Mouse (Mus musculus) E14TG2a.4 (cell line): ENCODE measurements around the gene Tmem135.

ENCODE experiments used
- H3K27me3 ChIP-seq: 2 replicates; pipeline ENCODE4 v1.6.1; 2014; ENCODE audit warnings: low read length, control low read depth; ENCODE audit not compliant: insufficient read depth
- H3K36me3 ChIP-seq: 2 replicates; pipeline ENCODE4 v1.6.1; 2014; ENCODE audit warnings: low read length, control low read depth; ENCODE audit not compliant: insufficient read depth
- H3K4me1 ChIP-seq: replicated peaks from 2 replicates; pipeline ENCODE4 v1.6.1; 2014; ENCODE audit warnings: low read depth, low read length, control low read depth
- H3K4me3 ChIP-seq: replicated peaks from 2 replicates; pipeline ENCODE4 v1.5.1; 2014; ENCODE audit warnings: mild to moderate bottlenecking, low read length
- H3K9me3 ChIP-seq: 2 replicates; pipeline ENCODE4 v1.6.1; 2014; ENCODE audit warnings: low read length, control low read depth
- CTCF ChIP-seq: conservative IDR thresholded peaks from 2 replicates; pipeline ENCODE4 v1.5.1; 2014; ENCODE audit warnings: low read length
- NANOG ChIP-seq: IDR thresholded peaks from 2 replicates; pipeline ENCODE4 v1.6.1; 2014; ENCODE audit warnings: borderline replicate concordance, low read length, mixed read lengths
- POU5F1 ChIP-seq: IDR thresholded peaks from 2 replicates; pipeline ENCODE4 v1.6.1; 2014; ENCODE audit warnings: low read length, borderline replicate concordance

Tmem135 gene

DNA sequence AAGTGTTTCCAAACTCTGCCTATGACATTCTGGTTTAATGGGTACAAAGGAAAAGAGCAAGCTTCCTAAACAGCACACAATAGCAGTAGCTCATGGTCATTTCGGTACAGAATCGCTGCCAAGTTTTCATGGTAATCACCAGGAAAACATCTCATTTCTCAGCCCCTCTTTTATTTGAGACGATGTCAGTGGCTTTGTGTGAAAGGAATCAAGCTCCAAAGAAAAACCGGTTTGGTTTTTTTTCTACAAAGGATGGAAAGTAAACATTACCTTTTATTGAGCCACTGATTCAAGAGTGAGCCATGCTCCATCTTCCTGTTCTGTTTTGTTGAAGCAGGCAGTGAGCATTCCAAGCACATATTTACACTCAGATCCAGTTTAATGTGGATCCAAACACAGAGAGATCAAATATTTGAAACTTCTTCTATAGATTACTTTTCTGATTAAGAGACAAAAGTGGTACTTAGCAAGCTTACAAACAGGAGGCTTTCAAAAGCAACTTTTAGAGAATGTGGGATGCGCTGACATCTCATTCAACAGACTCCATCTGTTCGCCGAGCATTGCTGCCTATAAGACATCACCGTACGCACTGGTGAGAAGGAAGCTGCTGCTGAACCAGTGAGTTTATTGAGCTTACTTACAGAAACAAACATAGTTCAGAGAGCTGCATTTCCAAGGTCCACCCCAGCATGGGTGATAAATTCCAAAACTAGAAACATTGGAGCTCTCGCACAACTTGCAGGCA is 38.7 kb downstream of the Tmem135 start:
- Histone ChIP-seq H3K27me3 (no peaks in the 10 kb centered on the region), H3K36me3 (no peaks in the 10 kb centered on the region), H3K9me3 (no peaks in the 10 kb centered on the region), H3K4me1 (peaks cover 7% of the 10 kb centered on the region; the same call in 1 of the 2 replicates), H3K4me3 (no peak overlapping the region)
- no peak for TF ChIP-seq NANOG
- no peak for TF ChIP-seq POU5F1
- no peak for TF ChIP-seq CTCF

DNA sequence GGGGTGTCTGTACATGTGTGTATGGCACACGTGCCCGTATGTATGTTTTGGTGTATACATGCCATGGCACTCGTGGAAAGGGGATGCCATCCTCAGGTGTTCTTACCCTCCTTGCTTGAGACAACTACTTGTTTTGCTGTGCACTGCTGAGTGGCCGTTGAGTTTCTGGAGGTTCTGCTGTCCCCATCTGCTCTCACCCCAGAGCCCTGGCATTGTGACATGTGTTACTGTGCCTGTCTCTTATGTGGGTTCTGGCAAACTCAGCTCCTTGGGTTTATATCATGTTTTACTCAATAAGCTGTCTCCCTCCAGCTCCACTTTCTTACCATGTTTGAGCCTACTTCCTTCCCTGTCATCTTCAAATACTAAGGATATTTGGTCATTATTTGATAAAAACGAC is 40.0 kb downstream of the Tmem135 start:
- H3K4me3 ChIP-seq: no peak overlapping the region
- H3K9me3 ChIP-seq: no peaks in the 10 kb centered on the region
- H3K4me1 ChIP-seq: peaks cover 7% of the 10 kb centered on the region; the same call in 1 of the 2 replicates
- H3K36me3 ChIP-seq: no peaks in the 10 kb centered on the region
- H3K27me3 ChIP-seq: no peaks in the 10 kb centered on the region
- TF ChIP-seq CTCF (no peak), POU5F1 (no peak), NANOG (no peak)

DNA sequence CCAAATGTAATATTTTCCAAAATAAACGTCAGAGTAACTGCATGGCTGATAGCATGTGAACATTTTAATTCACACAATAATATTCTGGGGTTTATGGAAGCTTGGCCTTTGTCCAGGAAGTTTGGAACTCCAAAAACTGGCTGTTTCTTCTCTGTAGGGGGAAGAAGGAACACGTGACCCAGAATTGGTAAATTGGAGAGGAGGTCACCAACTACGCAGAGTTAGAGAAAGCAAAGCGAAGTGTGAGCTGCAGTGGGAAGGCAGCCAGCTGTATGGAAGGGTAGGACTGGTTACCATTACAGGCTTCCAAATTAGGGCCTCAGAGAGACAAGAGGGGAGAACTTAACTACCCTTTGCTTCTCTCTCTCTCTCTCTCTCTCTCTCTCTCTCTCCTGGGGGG is 47.7 kb downstream of the Tmem135 start:
- Histone ChIP-seq H3K36me3 (no peaks in the 10 kb centered on the region), H3K27me3 (0 out of 2 replicates have a peak, but pooled peaks cover 3% of the 10 kb centered on the region), H3K4me3 (no peak overlapping the region), H3K4me1 (no peaks in the 10 kb centered on the region), H3K9me3 (no peaks in the 10 kb centered on the region)
- TF ChIP-seq NANOG (no peak), POU5F1 (no peak), CTCF (no peak)

DNA sequence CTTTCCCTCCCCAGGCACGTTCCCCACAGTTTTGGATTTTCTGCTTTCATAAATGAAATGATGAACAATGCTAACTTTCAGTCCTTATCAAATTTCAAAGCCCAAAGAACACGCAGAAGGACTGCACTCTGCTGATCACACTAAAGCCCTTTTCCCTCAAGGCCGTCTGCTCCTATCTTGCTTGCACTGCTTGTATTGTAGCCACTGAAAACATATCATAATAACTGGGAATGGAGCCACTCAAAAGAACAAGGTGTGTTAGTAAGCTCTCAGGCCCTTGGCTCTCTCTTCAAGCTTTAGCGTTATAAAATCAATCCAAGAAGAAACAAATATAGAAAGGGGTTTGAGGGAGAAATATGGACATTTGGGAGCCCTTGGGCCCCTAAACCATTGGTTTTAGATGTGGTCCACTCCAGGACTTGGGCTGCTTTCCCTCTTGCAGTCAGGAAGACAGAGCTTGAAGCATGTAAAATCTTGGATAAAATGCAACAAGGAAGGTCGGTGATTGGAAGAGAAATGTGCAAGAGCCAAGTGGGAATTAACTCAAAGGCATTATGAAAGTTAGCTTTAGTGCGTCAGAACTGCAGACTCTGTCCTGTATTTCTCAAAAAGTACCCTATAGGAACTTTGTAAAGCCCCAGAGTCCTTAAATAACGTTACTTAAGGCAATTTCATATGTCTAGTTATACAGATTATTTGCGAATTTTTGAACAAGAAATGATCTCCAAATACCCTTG is 48.3 kb downstream of the Tmem135 start:
- Histone ChIP-seq H3K36me3 (no peaks in the 10 kb centered on the region), H3K9me3 (no peaks in the 10 kb centered on the region), H3K27me3 (0 out of 2 replicates have a peak, but pooled peaks cover 3% of the 10 kb centered on the region), H3K4me3 (no peak overlapping the region), H3K4me1 (no peaks in the 10 kb centered on the region)
- TF ChIP-seq CTCF: no peak
- TF ChIP-seq POU5F1: no peak
- no peak for TF ChIP-seq NANOG

DNA sequence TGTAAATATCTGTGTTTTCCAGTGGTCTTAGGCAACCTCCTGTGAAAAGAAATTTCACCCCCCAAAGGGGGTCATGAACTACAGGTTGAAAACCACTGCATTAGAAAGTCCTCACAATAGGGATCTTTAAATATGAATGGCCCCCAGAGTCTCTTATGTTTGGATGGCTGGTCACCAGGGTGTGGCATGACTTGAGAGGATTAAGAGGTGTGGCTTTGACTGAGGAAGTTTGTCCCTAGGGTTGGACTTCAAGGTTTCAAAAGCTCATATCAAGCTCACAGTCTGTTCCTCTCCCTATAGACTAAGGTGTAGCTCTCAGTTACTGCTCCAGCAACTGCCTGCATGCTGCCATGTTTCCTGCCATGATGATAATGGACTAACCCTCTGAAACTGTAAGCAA is 62.0 kb downstream of the Tmem135 start:
- TF ChIP-seq NANOG: peak; percentile 41; the same call in 1 of the 2 replicates
- no peak for TF ChIP-seq CTCF
- no peaks in the 10 kb centered on the region for H3K27me3 ChIP-seq
- no peak overlapping the region for H3K4me3 ChIP-seq

DNA sequence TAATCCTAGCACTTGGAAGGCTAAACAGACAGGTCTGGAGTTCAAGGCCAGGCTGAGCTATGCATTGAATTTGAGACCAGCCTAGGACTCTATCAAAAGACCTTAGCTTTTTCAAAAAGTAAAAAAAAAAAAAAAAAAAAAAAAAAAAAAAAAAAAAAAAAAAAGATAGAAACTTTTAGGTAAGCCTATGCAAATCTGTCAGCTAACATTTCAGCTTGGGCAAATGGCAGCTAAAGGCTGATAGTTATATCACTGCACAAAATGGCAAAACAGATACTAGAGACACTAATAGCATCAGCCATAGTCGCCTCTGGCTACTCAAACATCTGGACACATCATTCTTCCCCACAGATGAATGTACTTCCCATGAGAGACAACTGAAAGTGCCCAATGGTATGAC is 64.2 kb downstream of the Tmem135 start:
- Histone ChIP-seq H3K36me3 (peaks cover 5% of the 10 kb centered on the region), H3K9me3 (no peaks in the 10 kb centered on the region), H3K4me1 (peaks cover 63% of the 10 kb centered on the region), H3K27me3 (no peaks in the 10 kb centered on the region), H3K4me3 (no peak overlapping the region)
- no peak for TF ChIP-seq NANOG
- TF ChIP-seq POU5F1: no peak
- TF ChIP-seq CTCF: no peak

More for the DNA sequence above, 62.0 kb downstream of the Tmem135 start:
- Histone ChIP-seq H3K36me3 (no peaks in the 10 kb centered on the region), H3K9me3 (no peaks in the 10 kb centered on the region), H3K4me1 (peaks cover 54% of the 10 kb centered on the region)

DNA sequence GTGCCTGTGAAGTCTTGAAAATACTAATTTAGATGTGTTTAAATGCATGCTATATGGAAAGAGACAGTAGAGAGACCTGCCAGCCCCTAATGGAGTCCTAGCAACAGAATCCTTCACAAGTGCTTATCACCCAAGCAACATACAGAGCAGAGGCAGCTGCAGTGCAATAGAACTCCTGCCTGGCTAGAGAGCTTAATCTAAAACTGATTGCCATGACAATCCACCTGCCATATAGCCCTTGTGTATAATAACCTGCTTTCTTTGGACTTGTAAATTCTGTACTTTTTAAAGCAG is 64.9 kb downstream of the Tmem135 start:
- H3K27me3 ChIP-seq: no peaks in the 10 kb centered on the region
- peak overlapping the region; percentile 97 for H3K4me3 ChIP-seq
- TF ChIP-seq CTCF (no peak), NANOG (no peak), POU5F1 (no peak)
- H3K4me1 ChIP-seq: peaks cover 59% of the 10 kb centered on the region
- H3K36me3 ChIP-seq: peaks cover 10% of the 10 kb centered on the region
- H3K9me3 ChIP-seq: no peaks in the 10 kb centered on the region

DNA sequence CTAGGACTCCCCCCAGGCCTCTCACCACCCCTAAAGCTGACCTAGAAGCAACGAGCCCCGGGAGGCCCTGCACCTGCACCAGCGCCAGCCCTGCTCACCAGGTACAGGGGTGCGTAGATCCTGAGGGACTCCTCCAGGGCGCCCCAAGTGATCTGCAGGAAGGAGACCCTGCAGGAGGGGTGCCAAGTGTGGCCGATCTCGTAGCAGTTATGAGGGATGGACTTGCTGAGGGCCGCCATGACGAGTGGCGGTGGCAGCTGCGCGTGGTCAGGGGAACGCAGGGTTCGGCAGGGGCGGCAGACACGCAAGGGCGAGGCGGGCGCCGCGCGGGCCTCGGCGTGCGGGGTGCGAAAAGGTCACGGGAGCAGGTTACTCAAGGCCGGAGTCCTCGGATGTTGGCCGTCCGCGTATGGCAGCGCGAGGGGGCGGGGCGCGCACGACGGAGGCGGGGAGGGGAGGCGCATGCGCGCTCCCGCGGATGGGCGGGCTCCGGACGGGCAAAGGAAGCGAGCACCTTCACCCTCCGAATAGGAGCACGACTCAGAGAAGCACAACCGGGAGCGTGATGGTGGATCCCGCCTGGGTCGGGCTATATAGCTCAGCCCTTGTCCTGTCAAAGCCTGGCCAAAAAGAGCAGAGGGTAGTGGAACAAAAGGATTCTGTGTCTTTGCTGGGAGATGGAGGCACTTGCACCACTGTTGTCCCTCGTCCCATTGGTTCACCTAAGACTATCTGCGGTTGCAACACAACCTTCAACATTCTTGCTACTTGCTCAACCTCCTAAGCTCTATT is 65.5 kb downstream of the Tmem135 start:
- Histone ChIP-seq H3K27me3 (no peaks in the 10 kb centered on the region), H3K4me3 (peak overlapping the region; percentile 97), H3K4me1 (peaks cover 59% of the 10 kb centered on the region), H3K36me3 (peaks cover 10% of the 10 kb centered on the region), H3K9me3 (no peaks in the 10 kb centered on the region)
- no peak for TF ChIP-seq CTCF
- TF ChIP-seq NANOG: no peak
- no peak for TF ChIP-seq POU5F1
